Mouse (Mus musculus): ENCODE data around the gene Usp48.

Usp48 gene

GRCm38 (mm10) chr4:137652835-137653346 lies 59.3 kb downstream of the Usp48 start:
- in situ Hi-C loops (cut with MboI; ENCODE audit: low pct_unique_long_range_greater_than_20kb in 1 of 2, low sequenced_read_pairs in 2 of 2, unreplicated experiment in 1 of 2): no loop called here

GRCm38 (mm10) chr4:137655241-137656031 lies 61.9 kb downstream of the Usp48 start:
- in situ Hi-C loops (cut with MboI; ENCODE audit: low pct_unique_long_range_greater_than_20kb in 1 of 2, low sequenced_read_pairs in 2 of 2, unreplicated experiment in 1 of 2): no loop called here

DNA sequence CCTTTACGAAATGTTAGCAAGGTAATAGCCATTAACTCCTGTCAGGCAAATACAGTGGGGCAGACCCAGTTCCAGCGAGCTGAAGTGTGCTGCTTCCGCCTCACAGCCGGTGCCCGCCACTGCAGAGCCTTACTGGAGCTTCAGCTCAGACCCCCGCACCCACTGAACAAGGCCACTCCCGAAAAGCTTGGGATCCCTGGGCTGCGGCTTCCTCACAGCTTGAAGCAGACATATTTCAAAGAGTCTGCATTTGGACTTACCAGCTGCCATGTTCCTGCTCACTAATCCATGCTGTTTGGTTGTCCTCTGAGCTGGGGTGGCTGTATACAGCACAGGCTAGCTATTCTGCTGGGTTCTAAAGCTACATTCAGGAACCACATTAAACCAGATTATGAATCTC lies 64.1 kb downstream of the Usp48 start:
- in situ Hi-C loops (cut with MboI; ENCODE audit: low pct_unique_long_range_greater_than_20kb in 1 of 2, low sequenced_read_pairs in 2 of 2, unreplicated experiment in 1 of 2): no loop called here

GRCm38 (mm10) chr4:137659541-137659940 lies 66.0 kb downstream of the Usp48 start:
- in situ Hi-C loops (cut with MboI; ENCODE audit: low pct_unique_long_range_greater_than_20kb in 1 of 2, low sequenced_read_pairs in 2 of 2, unreplicated experiment in 1 of 2): no loop called here

- in situ Hi-C loops (cut with MboI; ENCODE audit: low pct_unique_long_range_greater_than_20kb in 1 of 2, low sequenced_read_pairs in 2 of 2, unreplicated experiment in 1 of 2): no loop called here
Observed at GRCm38 (mm10) chr4:137660364-137661077, 67.0 kb downstream of the Usp48 start.

GRCm38 (mm10) chr4:137661078-137661450 lies 67.5 kb downstream of the Usp48 start:
- in situ Hi-C loops (cut with MboI; ENCODE audit: low pct_unique_long_range_greater_than_20kb in 1 of 2, low sequenced_read_pairs in 2 of 2, unreplicated experiment in 1 of 2): no loop called here

- in situ Hi-C loops (cut with MboI; ENCODE audit: low pct_unique_long_range_greater_than_20kb in 1 of 2, low sequenced_read_pairs in 2 of 2, unreplicated experiment in 1 of 2): no loop called here
Observed at GRCm38 (mm10) chr4:137661547-137661946, 68.0 kb downstream of the Usp48 start.

- in situ Hi-C loops (cut with MboI; ENCODE audit: low pct_unique_long_range_greater_than_20kb in 1 of 2, low sequenced_read_pairs in 2 of 2, unreplicated experiment in 1 of 2): no loop called here
Observed at GRCm38 (mm10) chr4:137663491-137663890, 69.9 kb downstream of the Usp48 start.

GRCm38 (mm10) chr4:137664433-137664979 lies 71.0 kb downstream of the Usp48 start, which contains the start of gene Rap1gap:
Rap1gap (plus strand) TSS chr4:137664726.
- in situ Hi-C loops (cut with MboI; ENCODE audit: low pct_unique_long_range_greater_than_20kb in 1 of 2, low sequenced_read_pairs in 2 of 2, unreplicated experiment in 1 of 2): no loop called here

DNA sequence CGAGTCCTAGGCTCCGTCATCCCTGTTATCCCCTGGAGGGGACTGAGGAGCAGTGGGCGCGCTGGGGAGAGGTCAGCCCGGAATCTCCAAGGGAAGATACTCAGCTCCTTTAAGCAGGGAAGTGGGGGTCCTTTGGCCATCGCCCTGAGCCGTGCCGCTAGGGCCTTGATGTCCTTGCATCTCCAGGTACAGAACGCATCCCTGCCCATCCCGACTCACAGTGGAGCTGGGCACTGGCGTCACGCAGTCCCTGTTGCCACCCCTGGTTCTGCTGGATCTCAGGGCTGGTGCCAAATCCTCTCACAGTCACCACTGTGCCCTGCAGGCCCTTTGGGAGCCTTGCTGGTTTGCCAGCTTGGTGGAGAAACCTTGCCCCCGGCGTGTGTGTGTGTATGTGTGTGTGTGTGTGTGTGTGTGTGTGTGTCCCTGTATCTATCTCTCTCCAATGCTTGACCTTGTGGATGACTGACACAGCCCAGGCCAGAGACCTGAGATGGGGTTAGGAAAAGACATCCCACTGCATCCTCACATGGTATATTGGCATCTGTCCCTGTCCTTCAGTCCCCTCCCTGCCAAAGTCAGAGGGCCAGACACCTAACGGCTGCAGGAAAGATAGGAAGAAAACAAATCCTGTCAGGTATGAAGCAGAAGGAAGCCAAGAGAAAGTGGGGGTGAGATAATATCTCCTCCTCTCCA lies 71.6 kb downstream of the Usp48 start:
- in situ Hi-C loops (cut with MboI; ENCODE audit: low pct_unique_long_range_greater_than_20kb in 1 of 2, low sequenced_read_pairs in 2 of 2, unreplicated experiment in 1 of 2): no loop called here

DNA sequence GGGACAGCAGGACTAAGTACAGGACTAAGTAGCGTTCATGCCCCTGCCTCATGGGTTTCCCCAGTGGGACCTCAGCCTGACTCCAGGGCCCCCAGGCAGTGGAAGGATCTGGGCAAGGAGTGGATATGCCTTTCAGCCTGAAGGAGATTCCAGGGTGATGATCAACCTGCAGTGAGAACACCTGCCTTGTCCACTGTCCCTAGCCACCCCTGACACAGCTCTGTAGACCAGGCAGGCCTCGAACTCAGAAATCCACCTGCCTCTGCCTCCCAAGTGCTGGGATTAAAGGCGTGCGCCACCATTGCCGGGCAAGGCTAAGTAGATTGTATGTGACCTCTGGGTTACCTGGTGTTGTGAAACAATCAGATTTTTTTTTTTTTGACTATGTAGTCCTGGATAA lies 72.2 kb downstream of the Usp48 start:
- in situ Hi-C loops (cut with MboI; ENCODE audit: low pct_unique_long_range_greater_than_20kb in 1 of 2, low sequenced_read_pairs in 2 of 2, unreplicated experiment in 1 of 2): no loop called here

DNA sequence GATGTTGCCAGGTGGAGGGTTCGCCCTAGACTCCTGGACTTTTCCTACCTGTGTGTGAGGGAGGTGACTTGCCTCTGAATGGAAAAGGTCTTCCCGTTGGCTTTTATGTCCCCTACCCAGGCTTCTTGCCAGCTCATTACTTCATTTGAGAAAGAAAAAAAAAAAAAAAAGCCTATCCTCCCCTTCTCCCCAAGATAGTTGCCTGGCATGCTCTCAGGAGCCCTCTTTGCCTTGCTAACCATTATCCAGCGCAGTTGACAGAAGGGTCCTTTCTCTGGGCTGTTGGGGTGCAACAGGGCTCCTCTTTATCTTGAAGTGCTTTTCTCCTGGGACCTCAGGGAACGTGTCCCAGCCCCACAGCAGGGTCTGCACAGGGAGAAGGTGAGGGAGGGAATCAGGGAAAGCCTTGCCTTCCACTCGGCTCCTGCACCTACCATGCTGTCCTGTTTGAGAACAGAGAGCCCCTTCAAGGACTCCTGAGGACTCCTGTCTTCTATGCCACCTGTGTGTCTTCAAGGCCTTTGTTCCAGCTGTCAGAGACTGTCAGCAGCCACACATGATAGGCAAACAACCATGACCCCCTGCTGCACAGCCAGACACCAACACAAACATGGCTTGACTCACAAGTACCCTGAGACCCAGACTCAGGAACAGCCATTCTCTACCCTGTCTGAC lies 72.9 kb downstream of the Usp48 start:
- in situ Hi-C loops (cut with MboI; ENCODE audit: low pct_unique_long_range_greater_than_20kb in 1 of 2, low sequenced_read_pairs in 2 of 2, unreplicated experiment in 1 of 2): no loop called here

- in situ Hi-C loops (cut with MboI; ENCODE audit: low pct_unique_long_range_greater_than_20kb in 1 of 2, low sequenced_read_pairs in 2 of 2, unreplicated experiment in 1 of 2): no loop called here
Observed at GRCm38 (mm10) chr4:137666958-137667345, 73.4 kb downstream of the Usp48 start.

DNA sequence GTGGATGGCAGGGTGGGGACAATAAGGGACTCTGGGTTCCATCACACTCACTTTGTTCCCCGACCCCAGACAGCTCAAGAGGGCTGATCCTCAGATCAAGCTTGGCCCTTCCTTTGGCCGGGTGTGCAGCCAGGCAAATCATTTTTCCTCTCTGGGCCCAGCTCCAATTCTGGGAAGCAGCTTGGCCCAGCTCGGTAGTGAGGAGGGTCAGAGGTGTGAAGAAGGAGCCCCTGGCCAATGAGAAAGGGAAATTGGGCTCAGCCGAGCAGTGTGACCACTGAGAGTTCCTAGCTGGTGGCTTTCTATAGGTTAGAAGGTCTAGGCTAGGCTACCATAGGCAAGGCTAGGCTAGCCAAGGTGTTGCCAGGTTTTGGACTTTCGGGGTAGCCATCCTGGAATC lies 74.2 kb downstream of the Usp48 start:
- in situ Hi-C loops (cut with MboI; ENCODE audit: low pct_unique_long_range_greater_than_20kb in 1 of 2, low sequenced_read_pairs in 2 of 2, unreplicated experiment in 1 of 2): no loop called here

DNA sequence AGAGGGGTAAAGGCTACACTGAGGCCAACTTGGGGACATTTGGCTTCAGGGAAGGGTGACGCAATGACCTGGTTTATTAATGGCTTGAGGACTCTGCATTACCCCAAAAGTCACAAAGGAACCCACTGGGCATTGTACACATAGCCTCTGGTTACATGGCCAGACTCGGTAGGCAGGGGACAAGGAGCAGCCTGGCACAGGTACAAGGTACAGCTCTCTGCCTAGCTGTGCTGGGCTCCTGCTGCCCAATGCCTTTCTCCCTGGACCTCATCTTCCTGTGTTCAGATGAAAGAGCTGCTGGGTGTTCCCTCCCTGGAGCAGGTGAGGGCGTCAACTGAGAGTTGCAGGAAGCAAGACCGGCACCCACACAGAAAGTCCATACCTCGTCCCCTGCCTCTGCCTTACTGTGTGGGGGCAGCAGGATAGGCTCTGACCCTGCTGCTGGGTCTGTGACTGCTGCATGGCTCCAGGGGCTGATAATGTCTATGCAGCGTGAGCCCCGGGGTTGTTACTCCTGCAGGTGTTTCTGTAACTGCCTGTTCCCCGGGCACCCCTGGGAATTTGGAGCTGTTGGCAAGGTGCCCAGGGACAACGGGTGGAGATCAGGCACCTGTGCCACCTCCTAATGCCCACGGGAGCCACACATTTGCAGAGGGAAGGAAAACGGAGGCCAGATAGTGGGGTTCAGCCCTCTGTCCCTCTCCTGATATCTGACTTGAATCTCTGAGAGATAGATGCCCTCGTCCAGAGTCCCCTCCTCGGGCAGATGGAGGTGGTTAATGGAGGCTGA lies 78.4 kb downstream of the Usp48 start:
- in situ Hi-C loops (cut with MboI; ENCODE audit: low pct_unique_long_range_greater_than_20kb in 1 of 2, low sequenced_read_pairs in 2 of 2, unreplicated experiment in 1 of 2): loop anchor here in 1 of 2 experiments (10.0 kb wide), 1 partner anchor 53 kb away; no protein-coding TSS in a partner anchor

DNA sequence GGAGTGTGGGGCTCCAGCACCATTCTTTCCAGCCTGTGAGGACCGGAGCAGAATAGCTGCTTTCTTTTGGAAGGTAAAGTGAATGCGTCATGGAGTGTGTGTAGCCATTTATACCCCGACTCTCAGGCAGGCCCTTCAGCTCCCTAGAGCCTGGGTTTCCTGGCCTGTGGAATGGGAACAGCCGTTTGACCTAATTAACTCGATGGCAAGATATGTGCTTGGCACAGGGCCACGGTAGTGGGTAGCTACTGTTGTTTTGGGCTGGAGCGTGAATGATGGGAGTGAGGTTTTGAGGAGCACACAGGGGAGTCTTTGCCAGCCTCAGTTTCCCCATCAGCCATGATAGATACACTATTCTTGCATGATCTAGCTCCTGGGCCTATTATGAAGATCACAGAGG lies 82.0 kb downstream of the Usp48 start:
- in situ Hi-C loops (cut with MboI; ENCODE audit: low pct_unique_long_range_greater_than_20kb in 1 of 2, low sequenced_read_pairs in 2 of 2, unreplicated experiment in 1 of 2): loop anchor here (5.0 to 25.0 kb wide), 3 partner anchors 42 to 437 kb away; no protein-coding TSS in a partner anchor

DNA sequence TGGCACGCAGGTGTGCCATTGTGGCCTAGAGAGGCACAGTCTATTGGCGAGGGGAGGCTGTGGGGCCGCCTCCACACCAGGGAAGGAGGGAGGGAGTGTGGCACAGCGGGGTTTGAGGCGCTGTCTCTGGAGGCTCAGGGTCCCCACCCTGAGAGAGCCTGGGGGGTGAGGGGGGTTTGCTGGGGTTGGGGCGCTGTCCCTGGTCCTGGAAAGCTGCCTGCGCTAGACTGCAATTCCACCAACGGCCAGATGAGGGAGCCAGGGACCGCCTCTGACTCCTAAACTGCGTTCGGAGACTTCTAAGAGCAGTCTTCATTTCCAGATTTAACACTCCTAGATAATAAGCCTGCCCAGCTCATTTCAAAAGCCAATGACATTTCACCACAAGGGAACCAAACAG lies 82.5 kb downstream of the Usp48 start:
- in situ Hi-C loops (cut with MboI; ENCODE audit: low pct_unique_long_range_greater_than_20kb in 1 of 2, low sequenced_read_pairs in 2 of 2, unreplicated experiment in 1 of 2): loop anchor here (5.0 to 25.0 kb wide), 3 partner anchors 41 to 436 kb away; no protein-coding TSS in a partner anchor

Measured in mouse embryonic stem cell (cell line).